Mouse (Mus musculus) layer of hippocampus, postnatal 36 days (tissue): ENCODE measurements around the gene Ncor2. TPM values are rescaled to one million over a fixed set of nuclear protein-coding genes. Genes with fewer than 3 reads are reported as not detected.
A peak's percentile ranks its signal among the peaks of the same experiment; 100 is the strongest.
"Not testable (repeated sequence)": the region's sequence is repeated elsewhere in the genome, so short reads cannot be mapped to it uniquely, and the experiment has no call there.

Experiments
- DNase-seq, 2 experiments: peaks; one replicate each; pipeline ENCODE4 v3.0.0; 2022
- total RNA-seq, 2 experiments: library from RNA; stranded (reverse); gene quantifications; 2 replicates each; pipeline ENCODE4 v1.2.3; 2021

Gene Ncor2
- 100 to 1,000 TPM; 266 to 300 TPM for total RNA-seq

DNA sequence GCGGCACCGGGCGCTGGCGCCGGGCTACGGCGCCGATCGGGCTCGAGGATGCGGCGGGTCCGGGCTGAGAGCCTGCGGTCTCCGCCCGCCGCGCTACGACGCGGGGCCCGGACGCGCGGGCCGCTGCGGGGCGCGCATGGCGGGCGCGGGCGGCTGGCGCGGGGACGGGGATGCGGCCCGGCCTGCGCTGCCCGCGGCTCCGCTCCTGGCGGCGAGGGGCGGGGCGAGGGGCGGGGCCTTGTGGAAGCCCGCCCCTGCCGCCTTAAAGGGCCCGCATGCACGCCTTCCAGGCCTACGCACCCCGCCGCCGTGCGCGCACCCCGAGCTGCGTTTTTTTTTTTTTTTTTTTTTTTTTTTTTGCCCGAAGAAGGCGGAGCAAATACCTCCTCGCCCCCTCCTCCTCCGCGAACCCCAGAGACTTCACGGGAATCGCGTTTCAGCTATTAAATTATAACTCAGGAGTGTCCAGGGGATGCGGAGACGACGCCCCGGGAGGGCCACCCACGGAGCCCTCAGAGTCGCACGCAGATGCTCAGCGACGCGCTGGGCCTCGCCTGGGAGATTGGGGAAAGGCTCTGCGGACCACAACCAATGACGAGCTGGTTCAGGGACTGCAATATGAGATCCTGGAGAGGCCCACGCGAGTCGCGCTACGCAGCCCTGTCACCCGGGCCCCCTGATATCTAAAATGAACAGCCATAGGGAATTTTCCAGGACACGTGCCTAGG is at the start of gene Ncor2:
TSS of gene Ncor2 (minus strand) at position 213 of the 728 bp plus-strand sequence.
- peak; percentile 80 to 82 for DNase-seq

DNA sequence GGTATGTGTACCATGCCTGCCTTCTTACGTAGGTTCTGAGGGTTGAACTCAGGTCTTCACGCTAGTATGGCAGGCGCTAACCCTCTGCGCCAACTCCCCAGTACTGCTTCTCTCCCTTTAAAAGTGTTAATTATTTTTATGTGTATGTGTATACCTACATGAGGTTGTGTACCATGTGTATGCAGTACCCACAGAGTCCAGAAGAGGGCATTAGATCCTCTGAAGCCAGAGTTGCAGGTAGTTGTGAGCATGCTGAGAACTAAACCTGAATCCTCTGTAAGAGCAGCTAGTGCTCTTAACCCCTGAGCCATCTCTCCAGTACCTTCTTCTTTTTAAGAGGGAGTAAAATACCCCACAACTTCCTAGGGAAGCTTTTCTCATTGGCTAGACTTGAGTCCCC is 48.7 kb upstream of the Ncor2 start:
- DNase-seq: no peak

DNA sequence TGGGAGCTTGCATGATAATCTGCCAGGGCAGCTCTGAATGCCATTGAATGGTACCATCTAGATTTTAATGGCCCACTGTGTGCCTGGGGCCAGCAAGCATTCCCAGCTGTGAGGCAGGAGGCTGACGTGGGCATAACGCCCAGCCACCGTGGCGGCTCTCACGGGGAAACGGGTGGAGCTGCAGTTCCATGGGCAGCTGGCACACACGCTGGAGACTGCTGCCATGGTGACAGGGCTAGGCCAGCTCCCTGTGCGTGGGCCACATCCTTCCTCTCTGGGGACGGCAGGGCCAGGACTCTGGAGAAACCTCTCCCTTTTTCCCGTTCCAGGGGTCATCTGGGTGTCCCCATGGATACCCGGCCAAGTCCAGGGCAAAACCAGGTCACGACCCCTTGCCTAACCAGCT is 47.2 kb upstream of the Ncor2 start:
- peak; percentile 84 to 89 for DNase-seq

DNA sequence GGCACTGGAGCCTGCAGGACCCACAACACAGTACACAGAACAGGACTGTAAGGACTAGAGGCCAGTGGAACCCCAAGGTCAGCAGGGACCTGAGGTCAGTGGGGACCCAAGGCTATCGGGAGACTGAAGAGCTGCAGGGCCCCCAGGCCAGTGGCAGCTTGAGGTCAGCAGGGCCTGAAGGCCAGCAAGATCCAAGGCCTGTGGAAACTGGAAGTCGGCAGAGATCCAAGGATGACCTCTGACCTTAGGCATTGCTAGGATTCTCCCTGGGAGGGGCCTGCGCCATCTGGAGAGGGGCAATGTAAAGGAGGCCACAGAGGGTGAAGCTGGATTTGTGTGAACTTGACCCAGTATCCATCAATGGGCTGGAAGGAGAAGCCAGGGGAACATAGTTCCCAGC is 45.9 kb upstream of the Ncor2 start:
- DNase-seq: no peak

DNA sequence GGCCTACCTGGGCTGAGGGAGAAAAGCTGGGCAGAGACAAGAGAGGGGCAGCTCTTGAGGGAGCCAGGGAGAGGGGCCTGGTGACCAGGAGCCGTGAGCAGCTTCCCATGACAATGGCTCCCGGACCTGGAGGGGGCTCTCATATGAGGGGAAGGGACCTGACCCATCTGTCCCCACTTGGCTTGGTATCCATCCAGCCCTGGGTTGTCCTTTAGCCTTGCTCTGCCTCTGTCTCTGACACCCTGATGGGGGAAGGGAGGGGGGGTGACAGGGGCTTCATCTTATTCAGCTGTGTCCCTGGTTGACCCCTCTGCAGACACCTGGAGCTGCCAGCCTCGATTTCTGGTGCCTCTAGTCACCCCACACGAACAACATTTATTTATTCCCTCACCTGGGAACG is 44.9 kb upstream of the Ncor2 start:
- no peak for DNase-seq

DNA sequence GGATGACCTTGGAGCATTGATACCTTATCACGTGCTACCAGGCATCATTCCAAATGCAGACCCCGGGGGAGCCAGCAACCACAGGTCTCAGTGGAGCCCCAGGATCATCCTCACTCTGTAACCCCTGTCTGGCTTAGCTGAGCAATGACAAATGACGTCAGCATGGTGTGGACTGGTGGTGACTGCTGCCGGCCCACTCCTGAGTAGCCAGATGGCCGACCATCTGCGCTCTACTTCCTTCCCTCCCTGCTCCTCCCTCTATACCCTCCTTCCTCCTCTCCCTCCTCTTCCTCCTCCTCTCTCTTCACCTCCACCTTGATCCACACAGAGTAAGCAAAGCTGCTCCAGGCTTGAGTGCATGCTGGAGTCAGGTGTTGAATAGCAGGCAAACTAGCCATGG is 43.7 kb upstream of the Ncor2 start:
- no peak for DNase-seq

DNA sequence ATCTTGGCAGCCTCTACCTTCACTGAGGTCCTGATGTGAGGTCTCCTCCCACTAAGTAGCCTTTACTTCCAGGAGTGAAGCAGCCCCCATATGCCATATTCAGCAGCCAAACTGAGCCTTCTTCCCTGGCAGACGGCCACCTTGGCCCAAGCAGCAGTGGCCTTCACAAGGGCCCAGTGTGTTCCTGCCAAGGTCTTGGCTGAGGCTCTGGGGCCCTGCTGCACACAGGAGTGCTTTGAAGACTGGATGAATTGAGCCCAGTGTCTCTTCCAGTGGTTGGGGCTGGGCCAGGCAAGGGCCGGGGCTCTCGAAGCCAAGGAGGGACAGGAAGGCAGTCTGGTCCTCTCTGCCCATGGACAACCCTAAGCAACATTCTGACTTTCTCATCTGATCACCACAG is 42.8 kb upstream of the Ncor2 start:
- DNase-seq: peak; percentile 79 to 83

DNA sequence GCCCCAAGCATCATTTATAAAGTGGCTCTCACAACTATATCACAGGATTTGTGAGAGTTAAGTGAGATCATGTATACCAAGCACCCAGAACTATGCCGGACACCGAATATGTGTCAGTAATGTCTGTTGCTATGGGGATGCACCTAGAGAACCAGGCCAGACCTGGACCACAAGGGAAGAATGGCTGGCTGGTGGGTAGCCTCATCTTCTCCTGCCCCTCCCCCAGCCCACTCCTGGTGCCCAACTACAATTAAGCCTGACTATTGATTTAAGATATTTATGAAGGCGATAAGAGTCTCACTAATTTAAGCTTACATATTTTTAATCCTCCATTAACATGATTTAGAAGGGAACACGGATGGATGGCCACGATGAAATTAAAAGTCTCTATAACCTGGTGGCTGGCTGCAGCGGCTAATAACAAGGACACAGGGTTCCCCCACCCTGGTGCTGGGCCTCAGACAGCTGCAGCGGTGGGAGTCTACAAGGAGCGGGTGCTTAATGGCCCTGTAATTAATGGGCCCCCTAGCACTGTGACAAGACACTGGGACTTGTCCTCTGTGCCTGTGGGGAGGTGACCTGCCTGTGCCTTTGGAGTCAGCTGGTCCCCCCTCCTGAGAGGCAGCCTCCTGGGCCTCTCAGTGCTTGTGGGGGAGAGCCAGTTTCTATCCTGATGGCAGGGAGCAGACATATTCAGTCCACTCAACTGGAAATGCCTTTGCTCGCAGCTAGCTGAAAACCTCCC is 38.6 kb upstream of the Ncor2 start:
- no peak for DNase-seq

DNA sequence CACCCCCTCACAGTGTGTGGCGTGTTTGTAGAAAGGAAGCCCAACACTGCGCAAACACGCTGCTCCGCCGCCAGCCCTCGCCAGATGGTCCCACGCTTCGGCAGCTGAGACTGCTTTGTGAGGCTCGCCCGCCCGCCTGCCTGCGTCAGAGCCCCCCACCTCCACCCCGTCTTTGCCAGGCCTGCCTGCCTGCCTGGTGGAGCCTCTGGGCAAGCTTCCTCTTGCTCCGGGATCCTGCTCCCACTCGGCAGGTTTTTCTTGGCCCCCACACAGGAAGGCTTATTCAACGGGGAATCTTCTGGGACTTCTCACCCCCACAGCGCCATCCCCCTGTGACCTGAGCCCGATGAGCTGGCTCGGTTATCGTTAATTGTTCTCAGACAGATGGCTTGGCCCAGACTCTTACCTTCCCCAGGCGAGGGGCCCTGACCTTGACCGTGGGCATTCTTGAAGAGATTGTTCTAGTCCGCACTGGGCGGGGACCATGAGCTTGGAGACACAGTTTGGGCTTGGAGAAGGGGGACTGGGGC is 37.0 kb upstream of the Ncor2 start:
- peak; percentile 93 to 94 for DNase-seq

DNA sequence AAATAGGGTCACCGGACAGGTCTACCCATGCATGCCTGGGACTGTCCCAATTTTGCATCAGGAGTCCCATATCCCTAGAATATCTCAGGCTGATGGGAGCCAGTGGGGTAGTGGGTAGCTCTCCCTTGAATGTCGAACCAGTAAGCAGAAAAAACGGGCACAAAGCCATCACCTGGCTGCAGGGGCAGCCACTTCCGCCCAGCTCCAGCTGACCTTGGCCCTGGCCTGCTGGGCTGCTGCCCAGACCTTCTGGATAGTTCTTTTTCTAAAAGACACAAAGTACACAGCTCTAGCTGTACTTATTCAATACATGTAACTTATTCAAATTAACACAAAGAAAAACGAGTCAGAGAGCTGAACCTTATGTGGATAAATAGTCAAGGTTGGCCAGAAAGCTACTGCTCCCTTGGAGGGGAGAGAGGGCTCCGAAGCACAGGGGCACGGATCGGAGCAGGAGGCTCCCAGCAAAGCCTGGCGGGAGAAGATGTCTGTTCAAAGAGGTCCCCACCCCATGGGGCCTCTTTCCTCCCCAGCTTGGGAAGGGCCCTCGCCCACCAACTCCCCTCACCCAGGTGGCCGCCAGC is 36.4 kb upstream of the Ncor2 start:
- DNase-seq: peak; percentile 46 to 55

DNA sequence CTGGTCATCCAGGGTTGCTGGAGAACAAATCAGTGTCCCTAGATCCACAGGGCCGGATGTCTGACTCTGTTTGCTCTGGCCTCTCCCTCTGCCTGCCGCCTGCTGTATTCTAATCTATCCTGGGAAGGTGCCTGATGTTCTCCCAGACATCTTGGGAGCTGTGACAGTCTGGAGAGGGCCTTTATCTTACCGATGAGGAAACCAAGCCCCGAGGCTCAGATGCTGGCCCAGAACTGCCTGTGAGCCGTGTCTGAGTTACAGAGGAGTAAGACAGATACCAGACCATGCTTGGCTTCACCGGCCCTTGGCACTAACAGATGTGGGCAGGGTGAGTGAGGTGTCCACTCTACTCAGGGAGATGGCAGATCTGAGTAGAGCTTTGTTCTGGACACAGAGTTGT is 35.0 kb upstream of the Ncor2 start:
- no peak for DNase-seq

DNA sequence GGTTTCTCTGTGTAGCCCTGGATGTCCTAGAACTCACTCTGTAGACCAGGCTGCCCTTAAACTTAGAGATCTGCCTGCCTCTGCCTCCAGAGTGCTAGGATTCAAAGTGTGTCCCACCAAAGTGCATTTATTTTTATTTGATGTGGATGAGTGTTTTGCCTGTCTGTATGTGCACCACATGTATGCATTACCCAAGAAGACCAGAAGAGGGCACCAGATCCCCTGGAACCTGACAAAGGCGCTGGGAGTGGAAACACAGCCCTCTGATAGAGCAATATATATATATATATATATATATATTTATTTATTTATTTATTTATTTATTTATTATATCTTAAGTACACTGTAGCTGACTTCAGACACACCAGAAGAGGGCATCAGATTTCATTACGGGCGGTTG is 25.9 kb upstream of the Ncor2 start:
- not testable (repeated sequence) for DNase-seq

DNA sequence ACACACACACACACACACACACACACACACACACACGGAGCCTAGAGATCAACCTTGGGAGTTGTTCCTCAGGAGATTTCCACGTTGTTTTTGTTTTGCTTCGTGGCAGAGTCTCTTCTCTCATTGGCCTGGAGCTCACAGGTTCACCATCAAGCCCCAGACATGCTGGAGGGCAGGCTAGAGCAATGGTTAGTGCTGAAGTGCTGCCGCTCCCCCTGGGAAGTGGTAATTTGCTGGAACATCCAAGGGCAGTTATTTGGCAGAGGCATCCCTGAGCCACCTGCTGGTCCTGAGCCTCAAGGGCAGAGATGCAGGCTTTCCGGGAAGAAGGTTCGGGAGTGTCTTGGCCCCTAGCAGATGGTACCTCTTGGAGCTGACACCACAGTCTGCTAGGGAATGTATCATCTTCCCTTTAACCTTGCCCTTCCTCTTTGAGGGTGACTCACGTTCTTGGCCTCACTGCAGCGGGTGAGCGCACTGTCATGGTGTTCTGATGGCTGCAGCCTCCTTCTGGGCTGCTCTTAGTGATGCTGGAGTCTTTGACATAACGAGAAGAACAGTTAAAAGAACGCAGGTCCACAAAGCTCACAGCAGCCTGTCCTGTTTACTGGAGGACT is 25.3 kb upstream of the Ncor2 start:
- no peak for DNase-seq

DNA sequence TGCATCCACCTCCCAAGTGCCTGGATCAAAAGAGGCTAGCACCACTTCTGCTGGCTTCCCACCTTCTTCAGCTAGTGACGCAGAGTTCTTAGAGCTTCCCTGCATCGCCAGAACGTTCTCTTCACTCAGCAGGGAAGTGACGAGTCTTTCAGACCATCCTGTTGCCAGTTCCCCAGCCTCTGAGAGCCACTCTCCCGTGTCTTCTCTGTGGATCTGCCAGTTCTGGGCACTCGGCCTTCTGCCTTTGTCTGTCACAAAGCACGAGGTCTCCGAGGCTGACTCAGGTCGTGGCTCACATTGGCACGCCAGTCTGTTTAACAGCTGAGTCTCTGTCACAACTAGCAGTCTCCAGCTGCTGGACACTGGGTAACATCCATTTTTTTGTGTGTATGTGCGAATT is 24.7 kb upstream of the Ncor2 start:
- DNase-seq: peak; percentile 47 to 58

DNA sequence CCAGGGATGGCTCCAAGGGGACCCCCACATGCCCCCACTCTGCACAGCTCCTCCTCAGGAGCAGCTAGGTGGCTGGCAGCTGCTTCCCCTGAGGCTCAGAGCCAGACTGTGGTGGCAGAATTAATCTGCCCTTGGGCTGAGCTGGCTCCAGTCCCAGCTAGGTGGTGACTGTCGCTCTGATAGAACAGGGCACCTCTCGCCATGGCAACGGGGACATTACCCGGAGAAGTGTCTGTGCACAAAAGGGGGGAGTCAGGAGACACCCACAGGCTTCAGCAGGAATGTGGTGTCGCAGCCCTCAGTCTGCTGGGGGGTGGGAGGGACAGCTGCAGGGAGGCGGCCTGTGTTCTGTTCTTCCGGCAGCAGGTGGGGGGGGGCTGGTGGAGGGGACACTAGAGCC is 24.1 kb upstream of the Ncor2 start:
- DNase-seq: peak; percentile 55 to 63

DNA sequence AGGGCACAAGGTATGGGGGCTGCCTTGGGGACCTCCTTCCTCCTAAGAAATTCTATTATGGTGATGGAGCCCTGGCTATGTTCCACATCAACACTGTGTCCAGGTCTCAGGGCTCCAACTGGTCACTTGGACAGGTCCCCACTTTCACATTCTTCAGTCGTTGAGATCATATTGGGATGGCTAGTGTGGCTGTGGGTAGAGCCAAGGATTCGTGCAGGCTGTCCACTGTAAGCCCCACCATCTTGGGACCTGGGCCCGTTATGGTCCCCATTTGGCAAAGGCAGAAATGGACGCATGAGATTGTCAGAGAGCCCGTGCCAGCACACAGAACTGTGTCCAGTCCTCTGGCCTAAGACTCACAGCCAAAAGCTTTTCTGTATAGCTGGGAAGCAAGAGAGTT is 23.1 kb upstream of the Ncor2 start:
- no peak for DNase-seq

DNA sequence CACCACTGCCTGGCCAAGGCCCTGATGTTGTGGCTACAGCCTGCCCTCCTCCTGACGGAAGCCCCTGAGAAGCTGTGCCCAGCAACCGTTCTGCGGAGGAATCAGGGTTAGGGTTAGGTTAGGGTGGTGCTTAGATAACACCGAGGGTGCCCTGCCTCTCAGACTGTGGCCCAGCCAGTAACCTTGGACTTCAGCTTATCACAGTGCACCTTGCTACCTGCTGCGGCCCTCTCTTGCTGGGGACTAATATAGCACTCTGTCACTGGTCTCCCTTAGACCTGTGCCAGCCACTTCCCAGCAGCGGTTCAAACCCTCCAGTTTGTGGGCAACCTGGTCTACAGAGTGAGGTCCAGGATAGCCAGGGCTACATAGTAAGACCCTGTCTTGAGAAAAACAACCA is 20.1 kb upstream of the Ncor2 start:
- no peak for DNase-seq

DNA sequence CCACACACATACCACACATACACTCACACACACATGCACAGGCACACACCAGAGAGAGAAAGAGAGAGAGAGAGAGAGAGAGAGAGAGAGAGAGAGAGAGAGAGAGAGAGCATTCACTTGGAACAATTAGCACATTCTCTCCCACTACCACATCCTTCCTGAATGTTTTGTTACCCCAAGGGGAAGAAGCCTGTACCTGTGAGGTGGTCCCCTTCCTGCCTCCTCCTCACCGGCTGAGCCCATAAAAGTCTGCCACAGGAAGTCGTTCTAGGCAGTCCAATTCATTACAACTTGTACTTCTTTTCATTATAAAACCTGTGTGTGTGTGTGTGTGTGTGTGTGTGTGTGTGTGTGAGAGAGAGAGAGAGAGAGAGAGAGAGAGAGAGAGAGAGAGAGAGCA is 18.3 kb upstream of the Ncor2 start:
- not testable (repeated sequence) for DNase-seq

DNA sequence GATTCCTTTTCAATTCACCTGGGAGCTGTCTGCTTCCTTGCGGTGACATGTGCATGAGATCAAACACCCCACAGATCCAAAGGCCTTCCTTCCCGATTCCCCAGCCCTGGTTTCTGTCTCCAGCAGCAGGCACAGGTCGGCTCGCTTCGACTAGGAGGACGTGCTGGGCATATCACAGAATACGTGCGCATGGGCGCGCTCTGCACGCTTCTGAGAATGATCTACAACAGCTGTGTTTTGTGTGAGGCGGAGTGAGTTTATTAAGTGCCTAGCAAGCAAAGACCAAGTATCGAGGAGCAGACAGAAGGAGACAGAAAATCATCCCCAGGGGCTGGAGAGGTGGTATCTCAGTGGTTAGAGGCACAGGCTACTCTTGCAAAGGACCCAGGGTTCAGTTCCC is 17.0 kb upstream of the Ncor2 start:
- DNase-seq: no peak

DNA sequence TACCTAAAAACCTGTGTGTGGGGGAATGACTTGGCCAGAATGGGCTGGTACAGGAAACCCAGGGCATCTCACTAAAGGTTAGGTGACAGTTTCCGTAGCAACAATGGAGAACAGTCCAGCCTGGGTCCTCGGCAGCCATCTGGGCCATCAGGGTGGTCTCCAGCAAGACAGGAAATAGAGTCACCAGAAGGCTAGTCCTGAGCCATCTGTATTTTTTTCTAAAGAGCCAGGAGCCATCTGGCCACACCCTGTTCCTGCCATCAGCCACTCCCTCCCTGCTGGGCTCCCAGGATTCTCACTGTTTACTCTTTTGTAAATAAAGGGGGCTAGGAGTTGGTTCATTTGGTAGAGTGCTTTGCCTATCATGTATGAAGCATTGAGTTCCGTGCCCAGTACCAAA is 16.1 kb upstream of the Ncor2 start:
- DNase-seq: no peak

DNA sequence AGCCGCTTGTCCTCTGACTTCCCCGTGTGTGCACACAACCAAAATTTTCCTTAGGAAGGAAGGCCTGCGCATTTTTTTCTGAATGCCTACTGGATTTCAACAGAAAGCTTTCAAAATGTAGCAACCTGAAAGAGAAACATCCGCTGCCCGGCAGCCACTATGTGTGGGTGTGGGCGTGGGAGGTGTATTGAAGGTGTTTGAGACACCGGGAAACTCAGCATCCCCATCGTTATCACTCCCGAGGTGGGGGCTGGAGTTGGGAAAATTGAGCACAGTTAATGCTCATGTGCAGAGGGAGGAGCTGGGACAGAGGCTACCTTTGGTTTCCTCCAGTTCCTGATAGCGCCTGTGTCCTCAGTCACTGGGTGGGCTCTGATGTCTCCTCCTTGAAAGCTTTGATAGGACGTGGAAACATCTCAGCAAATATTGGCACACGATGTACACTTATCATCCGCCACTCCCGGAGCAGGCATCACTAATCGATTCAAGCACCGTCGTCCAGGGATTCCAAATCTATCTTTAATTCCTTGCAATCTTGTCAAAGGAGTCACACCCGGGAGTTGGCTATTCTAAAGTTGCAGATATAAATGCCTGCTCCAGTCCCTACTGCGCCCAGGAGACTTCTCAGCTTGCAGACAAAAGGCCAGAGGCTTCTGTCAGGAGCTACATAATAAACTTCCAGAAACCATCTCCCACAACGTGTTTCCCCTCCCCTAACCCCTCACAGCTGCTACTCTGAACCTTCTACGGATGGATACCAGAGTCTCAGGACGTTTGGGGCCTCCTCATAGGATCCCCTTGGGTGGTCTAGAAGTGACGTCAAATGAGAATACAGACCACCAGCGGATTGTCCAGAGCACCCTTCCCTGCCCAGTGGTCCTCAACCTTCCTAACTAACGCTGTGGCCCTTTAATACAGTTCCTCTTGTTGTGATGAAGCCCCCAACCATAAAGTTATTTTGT is 14.7 kb upstream of the Ncor2 start:
- no peak for DNase-seq

DNA sequence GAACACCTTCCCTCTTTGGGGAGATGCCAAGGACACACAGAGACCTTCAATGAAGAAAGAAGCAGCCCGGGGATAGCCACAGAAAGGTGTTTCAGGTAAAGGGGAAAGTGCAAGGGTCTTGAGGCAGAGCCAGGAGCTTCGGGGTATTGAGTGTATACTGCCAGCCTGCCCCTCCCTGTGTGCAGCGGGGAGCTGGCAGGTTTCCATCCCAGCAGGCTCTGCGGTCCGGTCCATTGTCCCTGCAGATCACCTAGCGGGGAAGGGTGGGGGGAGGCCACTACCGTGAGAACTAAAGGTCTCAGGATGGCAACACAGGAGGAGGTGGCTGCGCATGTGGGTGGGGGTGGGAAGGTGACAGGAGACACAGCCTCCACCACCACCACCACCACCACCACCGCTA is 12.6 kb upstream of the Ncor2 start:
- no peak for DNase-seq
